Mouse (Mus musculus) effector memory CD4-positive, alpha-beta T cell, adult 7 months (primary cell): Measurements from ENCODE around the gene Ubald1. TPM values are rescaled to one million over a fixed set of nuclear protein-coding genes. Genes with fewer than 3 reads are reported as not detected.

Experiments
- polyA plus RNA-seq: library from polyadenylated mRNA; unstranded; fragments of 100-300 nt; shearing (Covaris generic); gene quantifications from one replicate; pipeline ENCODE4 v1.2.1, GENCODE M21; 2017

The Ubald1 gene
- 78.3 TPM for polyA plus RNA-seq

DNA sequence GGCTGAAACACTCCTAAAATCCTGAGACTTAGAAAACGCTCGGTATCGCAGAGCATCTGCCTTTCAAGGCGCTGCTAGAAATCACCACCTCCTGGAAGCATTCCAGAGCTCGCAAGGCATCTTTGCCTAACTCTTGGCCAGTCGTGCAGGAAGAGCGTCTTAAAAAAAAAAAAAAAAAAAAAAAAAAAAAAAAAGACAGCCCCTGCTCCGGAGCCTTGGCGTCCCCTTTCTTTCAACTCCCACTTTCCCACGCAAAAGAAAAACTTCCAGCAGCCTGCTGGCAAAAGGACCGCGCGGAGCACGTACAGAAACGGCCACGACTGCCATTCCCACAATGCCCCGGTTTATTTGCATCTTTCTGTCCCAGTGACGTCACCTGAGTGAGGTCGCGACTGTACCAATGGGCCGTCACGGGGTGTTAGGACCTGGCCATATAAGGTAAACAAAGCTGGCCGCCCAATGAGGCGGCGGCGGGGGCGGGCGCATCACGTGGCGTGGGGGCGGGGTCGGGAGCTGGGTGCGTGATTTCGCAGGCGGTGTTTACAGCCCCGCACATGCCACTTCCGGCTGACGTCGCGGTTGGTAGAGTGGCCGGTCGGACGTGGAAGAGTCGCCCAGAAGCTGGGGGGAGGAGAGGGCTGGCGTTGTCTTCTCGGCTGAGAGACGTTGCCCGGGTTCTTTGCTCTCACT, at the start of gene Ubald1:
Ubald1 (minus strand) TSS at position 180 of the 690 bp plus-strand sequence.

DNA sequence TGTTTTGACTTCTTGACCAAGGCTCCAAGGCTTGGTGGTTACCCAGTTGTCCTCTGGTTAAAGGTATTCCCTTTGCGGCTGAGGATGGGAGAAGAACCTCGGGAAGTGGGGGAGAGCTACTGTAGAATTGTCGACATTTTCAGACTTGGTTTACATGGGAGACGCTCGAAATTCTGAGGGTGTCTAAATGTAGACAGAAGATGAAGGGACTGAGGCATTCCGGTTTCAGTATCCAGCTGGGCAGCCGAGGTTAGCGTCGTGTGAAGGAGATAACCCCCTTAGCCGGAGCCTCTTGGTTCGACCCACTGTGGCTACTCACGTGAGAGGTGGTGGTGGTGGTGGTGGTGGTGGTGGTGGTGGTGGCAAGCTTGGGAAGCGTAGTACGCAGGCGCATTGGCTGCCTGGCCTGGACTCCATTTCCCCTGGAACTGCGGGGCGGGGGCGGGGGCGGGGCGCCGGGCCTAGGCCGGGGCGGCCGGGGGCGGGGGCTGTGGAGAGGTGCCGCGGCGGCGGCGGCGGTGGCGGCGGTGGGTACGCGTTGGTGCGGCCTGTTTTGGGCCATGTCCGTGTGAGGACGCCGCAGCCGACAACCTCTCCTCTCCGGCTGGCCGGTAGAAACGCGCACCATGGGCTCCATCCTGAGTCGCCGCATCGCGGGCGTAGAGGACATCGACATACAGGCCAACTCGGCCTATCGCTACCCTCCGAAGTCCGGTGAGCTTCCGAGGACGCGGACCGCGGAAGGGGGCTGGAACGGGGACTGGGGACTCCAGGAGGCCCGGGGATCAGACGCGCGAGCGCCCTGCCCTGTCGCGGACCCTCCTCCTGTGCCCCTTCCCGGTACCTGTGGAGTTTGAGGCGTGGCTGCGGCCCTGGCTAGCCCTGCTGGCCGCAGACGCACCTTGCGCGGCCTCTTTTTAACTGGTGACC, 5.9 kb upstream of the Ubald1 start, which contains the start of gene Mgrn1:
Mgrn1 (plus strand) TSS at position 490 of the 930 bp plus-strand sequence.

DNA sequence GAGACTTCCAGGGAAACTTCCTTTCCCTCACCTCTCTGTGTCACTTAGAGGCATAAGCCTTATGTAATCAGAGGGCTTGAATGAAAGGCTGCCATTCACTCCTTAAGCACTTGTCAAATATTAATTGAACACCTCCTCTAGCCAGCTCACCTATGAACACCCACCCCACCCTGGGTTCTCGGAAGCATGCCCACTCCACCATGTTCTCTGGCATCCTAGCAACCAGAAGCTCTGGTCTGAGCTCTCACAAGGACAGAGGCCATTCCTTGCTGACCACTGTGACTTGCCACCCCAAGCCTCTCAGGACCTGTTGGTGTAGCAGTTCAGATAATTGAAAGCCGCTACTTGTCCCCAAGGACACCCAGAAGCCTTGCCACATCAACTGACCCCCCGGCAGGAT, 44.9 kb downstream of the Ubald1 start, which contains the start of gene 4930562C15Rik:
4930562C15Rik (plus strand) TSS at position 226 of the 400 bp plus-strand sequence.

Other genes starting within 250 kb of the Ubald1 start
- gene Vasn, start 240.4 kb downstream of the Ubald1 start, polyA plus RNA-seq = 0.87 TPM
- gene Dnaja3, start 240.3 kb downstream of the Ubald1 start, polyA plus RNA-seq = 38.2 TPM
- 125 TPM for gene Coro7, start 200.5 kb downstream of the Ubald1 start, polyA plus RNA-seq
- 2.2 TPM for gene Nmral1, start 161.0 kb downstream of the Ubald1 start, polyA plus RNA-seq
- gene Hmox2, start 154.0 kb downstream of the Ubald1 start, polyA plus RNA-seq = 57.2 TPM
- gene Cdip1, start 90.0 kb downstream of the Ubald1 start, polyA plus RNA-seq = 47.7 TPM
- 0.29 TPM for gene 4930562C15Rik, start 44.9 kb downstream of the Ubald1 start, polyA plus RNA-seq
- 49.6 TPM for gene Mgrn1, start 5.9 kb upstream of the Ubald1 start, polyA plus RNA-seq
- gene Nudt16l1, start 58.4 kb upstream of the Ubald1 start, polyA plus RNA-seq = 71.1 TPM
- gene Anks3, start 83.9 kb upstream of the Ubald1 start, polyA plus RNA-seq = 54.5 TPM
- 0.24 TPM for gene Sept12, start 117.5 kb upstream of the Ubald1 start, polyA plus RNA-seq
- not detected for gene Smim22, start 127.0 kb upstream of the Ubald1 start, polyA plus RNA-seq
- gene Rogdi, start 133.2 kb upstream of the Ubald1 start, polyA plus RNA-seq = 14.6 TPM
- gene Glyr1, start 169.5 kb upstream of the Ubald1 start, polyA plus RNA-seq = 109 TPM
- gene Ubn1, start 169.7 kb upstream of the Ubald1 start, polyA plus RNA-seq = 62.2 TPM